Mouse (Mus musculus) ovary, adult 18-20 months (tissue): ENCODE results near the gene Psg19.
"Not testable (repeated sequence)": the region's sequence is repeated elsewhere in the genome, so short reads cannot be mapped to it uniquely, and the experiment has no call there.

Source experiments
- DNase-seq: peaks from one replicate; pipeline ENCODE4 v3.0.0; 2022; ENCODE audit warnings: low spot score, mixed read lengths

The Psg19 gene

GRCm38 (mm10) chr7:18798420-18798819 lies at the start of gene Psg19:
Gene Psg19 (minus strand): TSS chr7:18798520.
- DNase-seq, result no peak

GRCm38 (mm10) chr7:18844811-18845210 lies 46.5 kb upstream of the Psg19 start:
- no peak for DNase-seq

GRCm38 (mm10) chr7:18841174-18841567 lies 42.9 kb upstream of the Psg19 start:
- no peak for DNase-seq

- peak; percentile 25 for DNase-seq
These were observed 42.3 kb upstream of the Psg19 start for GRCm38 (mm10) chr7:18840386-18841173.

- DNase-seq, result no peak
These were observed 41.5 kb upstream of the Psg19 start, which contains the start of gene Mill2 for GRCm38 (mm10) chr7:18839865-18840264. Gene Mill2 (plus strand): TSS chr7:18839966.

GRCm38 (mm10) chr7:18832298-18832697 lies 34.0 kb upstream of the Psg19 start:
- DNase-seq, result no peak

- no peak for DNase-seq
These were observed 31.2 kb upstream of the Psg19 start for GRCm38 (mm10) chr7:18829545-18829944.

GRCm38 (mm10) chr7:18828592-18828991 lies 30.3 kb upstream of the Psg19 start:
- DNase-seq, result no peak

GRCm38 (mm10) chr7:18827792-18828546 lies 29.6 kb upstream of the Psg19 start:
- no peak for DNase-seq

- no peak for DNase-seq
These were observed 23.2 kb upstream of the Psg19 start, which contains the start of gene Psg17 for GRCm38 (mm10) chr7:18821507-18821906. Gene Psg17 (minus strand): TSS chr7:18821607.

- DNase-seq, result no peak
These were observed 20.0 kb upstream of the Psg19 start for GRCm38 (mm10) chr7:18818301-18818700.

GRCm38 (mm10) chr7:18803526-18803925 lies 5.2 kb upstream of the Psg19 start:
- DNase-seq, result no peak

GRCm38 (mm10) chr7:18799129-18799528 lies 809 bp upstream of the Psg19 start:
- DNase-seq, result no peak

- not testable (repeated sequence) for DNase-seq
These were observed 7.6 kb downstream of the Psg19 start for GRCm38 (mm10) chr7:18790671-18791070.

GRCm38 (mm10) chr7:18781301-18781700 lies 17.0 kb downstream of the Psg19 start:
- DNase-seq, result not testable (repeated sequence)

GRCm38 (mm10) chr7:18779337-18779781 lies 19.0 kb downstream of the Psg19 start:
- no peak for DNase-seq

GRCm38 (mm10) chr7:18762885-18763284 lies 35.4 kb downstream of the Psg19 start:
- DNase-seq, result not testable (repeated sequence)

- DNase-seq, result not testable (repeated sequence)
These were observed 38.2 kb downstream of the Psg19 start for GRCm38 (mm10) chr7:18760152-18760551.

GRCm38 (mm10) chr7:18749896-18750477 lies 48.3 kb downstream of the Psg19 start:
- not testable (repeated sequence) for DNase-seq

- no peak for DNase-seq
These were observed 49.1 kb downstream of the Psg19 start for GRCm38 (mm10) chr7:18748994-18749895.

- not testable (repeated sequence) for DNase-seq
These were observed 50.9 kb downstream of the Psg19 start for GRCm38 (mm10) chr7:18747420-18747819.
